8 mouse cellular contexts compared by ENCODE assay signal in genomic region chr5:24597901-24598569, GRCm38 (mm10). TPM values are rescaled to one million over a fixed set of nuclear protein-coding genes. Genes with fewer than 3 reads are reported as not detected.
A peak's percentile ranks its signal among the peaks of the same experiment; 100 is the strongest.
DNase-seq lines count a peak whose midpoint lies in the region; ATAC-seq and TF ChIP-seq lines count a peak whose summit lies in the region.

No protein-coding gene starts in this region.

- no peak for ATAC-seq in heart, embryonic 15.5 days (replicated peaks; ENCODE audit: insufficient number of reproducible peaks, insufficient read depth, low FRiP score, low read depth)

- TF ChIP-seq CTCF in brain, embryonic 14.5 days (IDR thresholded peaks at IDR 0.05; ENCODE audit: borderline replicate concordance, extremely low read depth, insufficient read depth, insufficient read length): no peak

- no peaks in the 10 kb centered on the region for H3K27me3 ChIP-seq in heart, embryonic 15.5 days
- H3K27me3 ChIP-seq in midbrain, embryonic 10.5 days (ENCODE audit: low read depth, poor library complexity, severe bottlenecking): peaks cover 61% of the 10 kb centered on the region

- H3K4me2 ChIP-seq in heart, embryonic 15.5 days: peak overlapping the region; percentile 93

- H3K4me1 ChIP-seq in heart, embryonic 15.5 days (replicated peaks): peaks cover 54% of the 10 kb centered on the region
- peaks cover 85% of the 10 kb centered on the region for H3K4me1 ChIP-seq in midbrain, embryonic 10.5 days

- WGBS in heart, embryonic 15.5 days: 28% methylated on average over 15 of the region's 15 CpGs
- 24% methylated on average over 15 of the region's 15 CpGs for WGBS in midbrain, embryonic 10.5 days

- peak overlapping the region; percentile 63 for H3K9ac ChIP-seq in heart, embryonic 15.5 days

- H3K9me3 ChIP-seq in heart, embryonic 15.5 days (replicated peaks): no peaks in the 10 kb centered on the region
- H3K9me3 ChIP-seq in midbrain, embryonic 10.5 days (replicated peaks): no peaks in the 10 kb centered on the region

- peak overlapping the region; percentile 38; the same call in 1 of the 2 replicates for H3K27ac ChIP-seq in heart, embryonic 15.5 days
- H3K27ac ChIP-seq in midbrain, embryonic 10.5 days (replicated peaks): peak overlapping the region; percentile 83

- H3K4me3 ChIP-seq in heart, embryonic 15.5 days: peak overlapping the region; percentile 56
- peak overlapping the region; percentile 60 for H3K4me3 ChIP-seq in midbrain, embryonic 10.5 days

- peaks cover 31% of the 10 kb centered on the region for H3K36me3 ChIP-seq in heart, embryonic 15.5 days
- H3K36me3 ChIP-seq in midbrain, embryonic 10.5 days: peaks cover 25% of the 10 kb centered on the region

- peak; percentile 25 for DNase-seq in kidney, adult 18-20 months
- no peak for DNase-seq in kidney, adult 8-10 months
- DNase-seq in brain, embryonic 14.5 days (ENCODE audit: low read depth): peak; percentile 70
- no peak for DNase-seq in midbrain, embryonic 10.5 days (ENCODE audit: low spot score)
- no peak for DNase-seq in right cerebral cortex, postnatal 14 days
- DNase-seq in adrenal gland, adult 18-20 months (ENCODE audit: low spot score in 2 of 2): no peak
- no peak for DNase-seq in thymus, postnatal 14 days

- no peak for TF ChIP-seq POLR2A in brain, embryonic 14.5 days (IDR thresholded peaks at IDR 0.05; ENCODE audit: borderline replicate concordance, extremely low read depth, insufficient read depth, insufficient read length, poor library complexity, severe bottlenecking)

RNA-seq across cellular contexts. Expression of gene Chpf2, which starts 11.5 kb away (rescaled TPM):
- polyA plus RNA-seq in brain, embryonic 14.5 days (2012; rRNA removed): 21.9 and 26.8 TPM in 2 replicates
- polyA plus RNA-seq in heart, embryonic 15.5 days (2015; fragmentation: Nextera tagmentation; extraction: Ambion mirVana): 13.1 and 18.5 TPM in 2 replicates
- 14.8 and 19.7 TPM in 2 replicates for polyA plus RNA-seq in midbrain, embryonic 10.5 days (2016; fragmentation: Nextera tagmentation; extraction: Ambion mirVana)
- total RNA-seq in adrenal gland, adult 18-20 months (2021): 10 to 100 TPM; 34.5 to 39.7 TPM

RNA-seq across cellular contexts. Expression of gene Abcf2, which starts 20.8 kb away (rescaled TPM):
- 75.5 and 85.9 TPM in 2 replicates for polyA plus RNA-seq in brain, embryonic 14.5 days (2012; rRNA removed)
- polyA plus RNA-seq in heart, embryonic 15.5 days (2015; fragmentation: Nextera tagmentation; extraction: Ambion mirVana): 55.7 and 71.7 TPM in 2 replicates
- 160 and 170 TPM in 2 replicates for polyA plus RNA-seq in midbrain, embryonic 10.5 days (2016; fragmentation: Nextera tagmentation; extraction: Ambion mirVana)
- total RNA-seq in adrenal gland, adult 18-20 months (2021): 10 to 100 TPM; 62.8 to 81.3 TPM

RNA-seq across cellular contexts. Expression of gene Smarcd3, which starts 26.2 kb away (rescaled TPM):
- polyA plus RNA-seq in brain, embryonic 14.5 days (2012; rRNA removed): 162 and 203 TPM in 2 replicates
- polyA plus RNA-seq in heart, embryonic 15.5 days (2015; fragmentation: Nextera tagmentation; extraction: Ambion mirVana): 50.9 and 57.2 TPM in 2 replicates
- 32.4 and 44.8 TPM in 2 replicates for polyA plus RNA-seq in midbrain, embryonic 10.5 days (2016; fragmentation: Nextera tagmentation; extraction: Ambion mirVana)
- 10 to 100 TPM; 15.2 to 17.2 TPM for total RNA-seq in adrenal gland, adult 18-20 months (2021)

RNA-seq across cellular contexts. Expression of gene 4931409K22Rik, which starts 41.4 kb away (rescaled TPM):
- polyA plus RNA-seq in brain, embryonic 14.5 days (2012; rRNA removed): 0.19 and 0.34 TPM in 2 replicates
- 0.09 TPM in 1 of 2 replicates, not detected in the other for polyA plus RNA-seq in heart, embryonic 15.5 days (2015; fragmentation: Nextera tagmentation; extraction: Ambion mirVana)
- polyA plus RNA-seq in midbrain, embryonic 10.5 days (2016; fragmentation: Nextera tagmentation; extraction: Ambion mirVana): 0.05 TPM in 1 of 2 replicates, not detected in the other
- total RNA-seq in adrenal gland, adult 18-20 months (2021): not detected

RNA-seq across cellular contexts. Expression of gene Asb10, which starts 57.3 kb away (rescaled TPM):
- polyA plus RNA-seq in brain, embryonic 14.5 days (2012; rRNA removed): 0.33 and 0.54 TPM in 2 replicates
- polyA plus RNA-seq in heart, embryonic 15.5 days (2015; fragmentation: Nextera tagmentation; extraction: Ambion mirVana): 7.0 and 7.4 TPM in 2 replicates
- 0.06 and 0.15 TPM in 2 replicates for polyA plus RNA-seq in midbrain, embryonic 10.5 days (2016; fragmentation: Nextera tagmentation; extraction: Ambion mirVana)
- under 1 TPM in 1 of 2 experiments, not detected in 1; 0.23 TPM for total RNA-seq in adrenal gland, adult 18-20 months (2021)

Comparison
In these comparisons a context has a peak if more than half of its experiments do, and no peak if none do; other contexts are left out.
1. DNase-seq: peak in kidney, adult 18-20 months (single experiment) and brain, embryonic 14.5 days (single experiment); none in kidney, adult 8-10 months (0 of 2), midbrain, embryonic 10.5 days (single experiment), right cerebral cortex, postnatal 14 days (single experiment), adrenal gland, adult 18-20 months (0 of 2) and thymus, postnatal 14 days (single experiment).